Mouse (Mus musculus) thymus, postnatal 36 days (tissue): Measurements from ENCODE around the gene Olfr1317.

Experiments
- DNase-seq, 2 experiments: peaks; one replicate each; pipeline ENCODE4 v3.0.0; 2022; ENCODE audit warnings: mixed read lengths in 2 of 2

Olfr1317 gene

DNA sequence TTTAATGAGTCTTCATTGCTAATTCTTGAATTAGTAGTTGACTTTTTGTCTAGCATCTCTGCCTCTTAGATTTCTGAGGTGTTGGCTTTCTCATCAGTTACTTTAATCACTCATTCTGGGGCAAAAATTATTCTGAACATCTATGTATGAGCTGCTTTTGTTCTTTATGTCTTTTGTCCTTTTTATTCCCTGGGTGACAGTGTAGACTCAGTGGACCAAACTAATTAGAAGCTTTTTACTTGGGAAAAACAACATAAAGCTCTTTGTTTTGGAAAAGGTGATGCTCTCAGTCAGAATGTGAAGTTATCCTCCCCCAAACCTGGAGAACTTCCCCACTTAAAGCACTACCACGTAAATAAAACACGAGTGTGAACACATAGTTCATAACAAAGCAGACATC, at the start of gene Olfr1317:
Gene Olfr1317 (plus strand): TSS at position 301 of the 400 bp plus-strand sequence.
- no peak for DNase-seq

- no peak for DNase-seq
Observed at GRCm38 (mm10) chr2:112096681-112097080, 43.4 kb upstream of the Olfr1317 start, which contains the start of gene Olfr1314. TSS of gene Olfr1314 (minus strand) at chr2:112096781.

- no peak for DNase-seq
Observed at GRCm38 (mm10) chr2:112115340-112115739, 24.8 kb upstream of the Olfr1317 start, which contains the start of gene Olfr1315-ps1. TSS of gene Olfr1315-ps1 (minus strand) at chr2:112115440.

GRCm38 (mm10) chr2:112134877-112135276, 5.3 kb upstream of the Olfr1317 start, which contains the start of gene Olfr1316:
TSS of gene Olfr1316 (minus strand) at chr2:112134977.
- no peak for DNase-seq

- no peak for DNase-seq
Observed at GRCm38 (mm10) chr2:112153898-112154297, 13.8 kb downstream of the Olfr1317 start, which contains the start of gene Olfr1318. TSS of gene Olfr1318 (plus strand) at chr2:112154198.
